In genomic region chr2:6575316-6575715, GRCm38 (mm10) we compare ENCODE assay signal across 6 mouse cellular contexts.
DNase-seq lines count a peak whose midpoint lies in the region; ATAC-seq and TF ChIP-seq lines count a peak whose summit lies in the region.
"Not testable (repeated sequence)": the region's sequence is repeated elsewhere in the genome, so short reads cannot be mapped to it uniquely, and the experiment has no call there.

No protein-coding gene starts in this region.

- not testable (repeated sequence) for H3K4me3 ChIP-seq in MEL (ENCODE audit: control insufficient read depth in 1 of 2, insufficient read depth in 1 of 2, low read depth in 2 of 2, low read length in 2 of 2); heart, adult 2 months; layer of hippocampus, adult 2 months; lung, embryonic 14.5 days (ENCODE audit: low read depth, low read length); midbrain, postnatal 0 days (ENCODE audit: low read depth, low read length)

- intact Hi-C loops in heart, adult 2 months (cut with DNase I), result not testable (repeated sequence)

- not testable (repeated sequence) for H3K4me2 ChIP-seq in lung, embryonic 14.5 days; midbrain, postnatal 0 days (ENCODE audit: low read depth, low read length, poor library complexity, severe bottlenecking)

- H3K27me3 ChIP-seq in MEL (ENCODE audit: control insufficient read depth in 1 of 2, insufficient read depth in 2 of 2, low read length in 2 of 2); heart, adult 2 months (ENCODE audit: control insufficient read depth, insufficient read depth, low read length); lung, embryonic 14.5 days (ENCODE audit: insufficient read depth, low read length); midbrain, postnatal 0 days (ENCODE audit: insufficient read depth, low read length): not testable (repeated sequence)

- ATAC-seq in lung, embryonic 14.5 days (ENCODE audit: insufficient read depth); midbrain, postnatal 0 days (ENCODE audit: low FRiP score): not testable (repeated sequence)

- not testable (repeated sequence) for TF ChIP-seq POLR2A in MEL (IDR thresholded peaks at IDR 0.05; ENCODE audit: control insufficient read depth in 1 of 2, insufficient read depth in 1 of 2, low read depth in 1 of 2, low read length in 2 of 2, poor library complexity in 1 of 2); heart, adult 2 months (IDR thresholded peaks at IDR 0.05; ENCODE audit: insufficient read depth, low read depth, low read length)

- not testable (repeated sequence) for H3K27ac ChIP-seq in MEL (ENCODE audit: control insufficient read depth, low read depth, low read length); heart, adult 2 months; layer of hippocampus, adult 2 months; lung, embryonic 14.5 days (ENCODE audit: low read depth); midbrain, postnatal 0 days (ENCODE audit: low read depth, low read length)

- H3K36me3 ChIP-seq in MEL (ENCODE audit: control insufficient read depth in 1 of 2, insufficient read depth in 2 of 2, low read length in 2 of 2); heart, adult 2 months (ENCODE audit: control insufficient read depth, insufficient read depth, low read length); lung, embryonic 14.5 days (ENCODE audit: insufficient read depth); midbrain, postnatal 0 days (ENCODE audit: insufficient read depth, low read length): not testable (repeated sequence)

- not testable (repeated sequence) for H3K79me2 ChIP-seq in MEL (ENCODE audit: control insufficient read depth, insufficient read depth, low read length, poor library complexity); heart, adult 2 months (replicated peaks; ENCODE audit: control insufficient read depth, insufficient read depth, low read length)

- TF ChIP-seq CTCF in MEL (IDR thresholded peaks at IDR 0.05 in 2 of 3, conservative IDR thresholded peaks at IDR 0.05 in 1 of 3; ENCODE audit: control insufficient read depth in 1 of 3, insufficient read depth in 1 of 3, low read depth in 2 of 3, low read length in 3 of 3, poor library complexity in 1 of 3, severe bottlenecking in 1 of 3), result peak in 1 of 3 experiments; percentile 45; a peak in 2 of 6 replicates
- peak; percentile 9; the same call in 1 of the 2 replicates for TF ChIP-seq CTCF in heart, adult 2 months (IDR thresholded peaks at IDR 0.05)
- peak; percentile 52 for TF ChIP-seq CTCF in layer of hippocampus, adult 2 months (conservative IDR thresholded peaks at IDR 0.05)
- TF ChIP-seq CTCF in lung, embryonic 14.5 days (IDR thresholded peaks at IDR 0.05; ENCODE audit: low read depth), result peak; percentile 8; the same call in 1 of the 2 replicates
- peak; percentile 26; the same call in 1 of the 2 replicates for TF ChIP-seq CTCF in midbrain, postnatal 0 days (IDR thresholded peaks at IDR 0.05)

- DNase-seq in 416B (ENCODE audit: low read depth), result peak; percentile 39
- DNase-seq in MEL (ENCODE audit: low read depth, low spot score), result peak; percentile 9
- DNase-seq in heart, adult 2 months; layer of hippocampus, adult 2 months (ENCODE audit: low spot score in 2 of 2); lung, embryonic 14.5 days; midbrain, postnatal 0 days (ENCODE audit: low spot score): not testable (repeated sequence)

- H3K4me1 ChIP-seq in MEL (ENCODE audit: control insufficient read depth in 1 of 2, insufficient read depth in 2 of 2, low read length in 2 of 2); heart, adult 2 months (ENCODE audit: control insufficient read depth, insufficient read depth, low read length); lung, embryonic 14.5 days (ENCODE audit: insufficient read depth); midbrain, postnatal 0 days (ENCODE audit: insufficient read depth, low read length): not testable (repeated sequence)

- peak; percentile 21 for TF ChIP-seq RAD21 in MEL (IDR thresholded peaks at IDR 0.05; ENCODE audit: low read depth, low read length)

- H3K9me3 ChIP-seq in MEL (replicated peaks; ENCODE audit: insufficient read depth, low read length); lung, embryonic 14.5 days (ENCODE audit: low read depth, low read length); midbrain, postnatal 0 days (ENCODE audit: low read length): not testable (repeated sequence)

- TF ChIP-seq EP300 in MEL (IDR thresholded peaks at IDR 0.05; ENCODE audit: low read depth in 1 of 2, low read length in 2 of 2); heart, adult 2 months (IDR thresholded peaks at IDR 0.05; ENCODE audit: insufficient read depth, low read depth, low read length): not testable (repeated sequence)

- 96% methylated on average over 3 of the region's 3 CpGs for WGBS in heart, adult 2 months
- WGBS in lung, embryonic 14.5 days, result 94% methylated on average over 3 of the region's 3 CpGs
- WGBS in midbrain, postnatal 0 days, result 96% methylated on average over 3 of the region's 3 CpGs

- H3K9ac ChIP-seq in MEL (ENCODE audit: control insufficient read depth, low read depth, low read length, poor library complexity, severe bottlenecking); heart, adult 2 months (ENCODE audit: low read depth, low read length); lung, embryonic 14.5 days; midbrain, postnatal 0 days (replicated peaks; ENCODE audit: low read length, poor library complexity, severe bottlenecking): not testable (repeated sequence)

TF ChIP-seq in MEL, 35 proteins besides CTCF, POLR2A, EP300 and RAD21:
- peak; percentile 45; the same call in 1 of the 2 replicates for TF ChIP-seq SMC3 (IDR thresholded peaks at IDR 0.05; ENCODE audit: low read depth, low read length)
TF ChIP-seq in MEL: peak in this region for 1; not testable (repeated sequence) for 34.
